Mouse (Mus musculus) gastrocnemius, adult 8-10 months (tissue): ENCODE data around the gene Ubr4. TPM values are rescaled to one million over a fixed set of nuclear protein-coding genes. Genes with fewer than 3 reads are reported as not detected.
"Not testable (repeated sequence)": the region's sequence is repeated elsewhere in the genome, so short reads cannot be mapped to it uniquely, and the experiment has no call there.

Source experiments
- DNase-seq, 2 experiments: peaks; one replicate each; pipeline ENCODE4 v3.0.0; 2022; ENCODE audit warnings: low spot score in 2 of 2
- total RNA-seq, 4 experiments: library from RNA; stranded (reverse); gene quantifications; 2 replicates each; pipeline ENCODE4 v1.2.4; 2022

The Ubr4 gene
- total RNA-seq, 4 experiments from 2014 or later = 118 to 178 (median 133) TPM

DNA sequence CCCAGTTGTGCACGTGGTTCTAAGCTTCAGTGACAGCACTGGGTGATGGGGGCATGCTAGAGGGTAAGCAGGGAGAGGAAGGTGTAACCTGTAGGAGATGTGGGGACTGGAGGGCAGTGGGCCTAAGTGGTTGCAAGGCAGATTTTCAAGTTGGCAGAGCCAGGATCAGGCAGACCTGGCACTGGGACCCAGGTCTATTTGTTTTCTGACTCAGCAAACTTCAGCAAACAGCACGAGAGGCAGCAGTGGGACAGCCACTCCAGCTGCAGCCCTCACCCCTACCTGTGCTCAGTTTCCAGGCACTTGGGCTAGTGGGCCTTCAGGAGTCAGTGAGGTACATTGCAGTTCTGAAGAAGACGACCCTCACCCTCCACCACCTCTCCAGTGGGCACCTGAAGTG lies 4.8 kb downstream of the Ubr4 start:
- DNase-seq = no peak

DNA sequence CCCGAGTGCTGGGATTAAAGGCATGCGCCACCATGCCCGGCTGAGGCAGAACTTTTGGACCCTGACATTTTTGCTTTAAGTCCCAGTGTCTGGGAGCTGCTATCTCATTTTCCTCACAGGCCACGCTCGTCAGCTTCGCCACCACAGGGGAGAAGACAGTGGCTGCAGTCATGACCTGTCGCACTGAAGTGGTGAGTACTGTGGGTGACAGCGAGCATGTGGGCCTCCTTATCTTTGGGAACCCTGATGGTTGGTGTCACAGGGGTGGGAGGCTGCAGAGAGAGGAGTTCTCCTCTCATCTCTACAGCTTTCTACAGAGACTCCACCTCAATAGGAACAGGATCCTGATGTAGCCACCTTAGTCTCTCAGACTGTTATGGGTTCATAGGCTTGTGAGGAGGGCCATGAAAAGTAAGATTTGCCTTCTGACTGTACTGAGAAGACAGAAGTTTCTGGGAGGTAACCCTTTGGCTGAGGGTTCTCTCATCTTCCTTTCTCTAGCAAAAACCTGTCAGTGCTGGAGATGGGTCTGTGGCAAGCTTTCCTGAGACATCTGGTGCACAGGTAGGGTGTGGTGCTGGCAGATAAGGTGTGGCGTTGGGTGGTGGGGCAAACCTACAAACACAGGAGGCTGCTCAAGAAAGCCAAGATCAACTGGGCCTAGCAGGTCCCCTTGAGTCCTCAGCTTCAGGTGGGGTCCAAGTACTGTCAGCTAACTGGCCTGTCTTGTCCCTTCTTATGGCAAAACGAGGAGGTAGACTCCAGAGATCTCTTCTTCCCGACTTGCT lies 8.5 kb downstream of the Ubr4 start:
- DNase-seq = no peak

DNA sequence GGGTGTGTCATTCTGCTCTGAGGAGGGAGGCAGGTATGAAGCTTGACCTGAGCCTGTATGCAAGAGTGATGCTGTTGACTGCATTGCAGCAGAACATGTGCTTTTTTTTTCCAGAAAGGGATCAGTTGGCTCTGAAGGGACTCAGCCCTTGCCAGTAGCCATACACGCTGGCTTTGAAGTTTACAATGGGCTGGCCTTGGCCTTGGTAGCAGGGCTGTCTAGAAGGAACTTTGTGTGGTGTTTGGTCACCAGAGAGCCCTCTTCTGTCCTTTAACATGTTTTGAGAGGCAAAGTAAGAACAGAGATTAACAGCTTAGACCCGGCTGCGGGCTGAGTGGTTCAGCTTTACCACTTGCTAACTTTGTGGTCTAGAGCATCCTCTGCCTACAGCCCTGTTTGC lies 14.9 kb downstream of the Ubr4 start:
- no peak for DNase-seq

DNA sequence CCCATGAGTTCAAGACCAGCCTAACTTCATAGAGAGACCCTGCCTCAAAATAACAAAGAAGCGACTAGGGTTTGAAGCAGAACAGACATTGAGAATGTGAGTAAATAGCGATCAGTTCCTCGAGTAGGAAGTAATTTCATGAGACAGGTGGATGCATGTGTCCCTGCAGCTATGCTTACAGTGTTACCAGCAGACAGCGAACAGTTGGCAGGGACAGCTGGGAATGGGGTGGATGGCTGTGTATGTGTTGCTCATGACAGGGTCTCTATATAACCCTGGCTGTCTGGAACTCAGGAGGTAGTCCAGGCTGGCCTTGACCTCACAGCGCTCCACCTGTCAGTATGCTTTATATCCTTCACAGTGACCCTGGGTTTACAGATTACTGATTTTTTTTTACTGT lies 15.6 kb downstream of the Ubr4 start:
- DNase-seq = no peak

DNA sequence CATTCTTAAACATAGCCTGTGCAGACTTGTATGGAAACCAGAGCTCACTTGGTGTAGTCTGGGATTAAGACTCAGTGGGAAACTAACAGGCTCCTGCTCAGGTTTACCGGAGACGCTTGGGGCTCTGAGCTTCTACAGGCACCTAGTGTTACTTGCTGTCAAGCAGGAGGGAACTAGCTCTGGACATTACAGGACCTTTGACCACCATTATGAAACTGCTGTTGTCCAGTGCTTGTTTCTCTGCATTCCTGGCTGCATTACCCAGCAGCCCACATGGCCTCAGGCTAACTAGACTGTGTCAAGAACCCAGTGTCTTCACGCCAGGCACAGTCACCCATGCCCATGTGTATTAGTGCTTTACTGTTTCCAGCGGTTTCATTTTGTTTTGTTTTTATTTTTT lies 20.7 kb downstream of the Ubr4 start:
- no peak for DNase-seq

DNA sequence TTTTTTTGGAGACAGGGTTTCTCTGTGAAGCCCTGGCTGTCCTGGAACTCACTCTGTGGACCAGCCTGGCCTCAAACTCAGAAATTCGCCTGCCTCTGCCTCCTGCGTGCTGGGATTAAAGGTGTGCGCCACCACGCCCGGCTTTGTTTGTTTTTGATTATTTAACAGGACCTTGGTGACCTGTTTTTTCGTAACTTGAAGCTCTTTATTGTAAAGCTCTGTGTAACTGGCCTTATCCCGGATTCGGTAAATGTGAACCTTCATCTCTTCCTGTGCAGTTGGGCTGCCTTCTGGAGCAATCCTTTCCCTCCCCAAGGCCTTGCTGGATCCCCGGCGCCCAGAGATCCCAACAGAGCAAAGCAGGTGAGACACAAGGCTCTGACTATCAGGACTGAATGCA lies 21.1 kb downstream of the Ubr4 start:
- no peak for DNase-seq

DNA sequence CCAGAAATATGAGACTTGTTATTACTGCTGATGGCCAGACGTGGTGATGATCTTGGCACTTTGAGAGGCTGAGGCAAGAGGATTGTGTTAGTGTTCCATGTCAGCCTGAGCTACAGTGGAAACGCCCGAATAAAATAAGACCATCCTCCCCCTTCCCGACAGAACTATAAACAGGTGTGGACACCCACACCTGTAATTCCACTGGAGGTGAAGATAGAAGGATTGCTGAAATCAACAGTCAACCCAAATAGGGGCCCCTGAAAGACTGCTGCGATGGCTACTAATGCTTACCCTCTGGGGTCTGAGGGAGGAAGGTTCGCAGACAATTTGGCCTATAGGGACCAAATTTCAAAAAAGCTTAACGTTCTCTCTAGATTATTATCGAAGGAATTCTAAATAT lies 27.3 kb downstream of the Ubr4 start:
- DNase-seq = no peak

GRCm38 (mm10) chr4:139380207-139380748 lies 27.9 kb downstream of the Ubr4 start:
- peak; percentile 98 to 99 for DNase-seq

DNA sequence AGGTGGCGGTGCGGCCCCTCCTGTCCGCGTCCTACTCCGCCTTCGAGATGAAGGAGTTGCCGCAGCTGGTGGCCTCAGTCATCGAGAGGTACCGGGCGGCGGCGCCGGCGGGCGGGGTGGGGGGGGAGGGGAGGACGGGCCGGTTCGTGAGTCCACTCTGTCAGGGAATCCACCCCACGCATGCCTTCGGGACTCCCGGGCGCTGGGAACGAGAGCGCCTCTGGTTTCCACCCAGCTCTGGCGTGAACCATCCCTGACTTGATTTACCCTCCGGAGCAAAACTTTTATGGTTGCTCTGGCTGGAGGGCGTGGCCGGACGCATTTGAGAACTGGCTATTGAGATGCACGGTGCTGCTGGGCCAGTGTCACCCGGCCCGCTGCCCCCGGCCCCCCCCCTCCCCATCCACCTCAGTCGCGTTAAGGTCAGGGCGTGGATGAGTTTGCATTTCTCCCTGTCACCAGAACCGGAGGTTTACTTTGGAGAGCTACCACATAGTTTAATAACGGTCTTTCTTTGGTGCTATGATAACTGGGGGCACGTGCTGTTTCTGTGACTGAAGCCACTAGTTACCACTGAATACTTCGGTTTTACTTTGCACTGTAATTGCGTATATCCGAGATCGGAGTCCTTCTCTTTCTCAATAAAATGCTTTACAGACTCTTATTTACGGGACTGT lies 28.5 kb downstream of the Ubr4 start:
- peak in 1 of 2 experiments; percentile 22 for DNase-seq

- no peak for DNase-seq
Observed at GRCm38 (mm10) chr4:139381452-139381845, 29.0 kb downstream of the Ubr4 start.

- DNase-seq = no peak
Observed at GRCm38 (mm10) chr4:139382231-139382630, 29.8 kb downstream of the Ubr4 start.

DNA sequence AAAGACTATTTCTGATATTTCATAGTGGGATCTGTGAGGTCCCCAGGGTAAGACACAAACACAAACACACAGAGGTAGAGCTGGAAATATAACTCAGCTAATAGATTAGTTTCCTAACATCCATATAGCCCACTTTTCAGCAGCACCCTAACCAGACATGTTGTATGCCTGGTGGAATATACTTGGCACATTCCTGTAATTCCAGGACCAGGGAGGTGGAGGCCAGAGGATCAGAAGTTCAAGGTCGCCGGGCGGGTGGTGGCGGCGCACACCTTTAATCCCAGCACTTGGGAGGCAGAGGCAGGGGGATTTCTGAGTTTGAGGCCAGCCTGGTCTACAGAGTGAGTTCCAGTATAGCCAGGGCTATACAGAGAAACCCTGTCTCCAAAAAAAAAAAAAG lies 33.4 kb downstream of the Ubr4 start:
- not testable (repeated sequence) for DNase-seq

DNA sequence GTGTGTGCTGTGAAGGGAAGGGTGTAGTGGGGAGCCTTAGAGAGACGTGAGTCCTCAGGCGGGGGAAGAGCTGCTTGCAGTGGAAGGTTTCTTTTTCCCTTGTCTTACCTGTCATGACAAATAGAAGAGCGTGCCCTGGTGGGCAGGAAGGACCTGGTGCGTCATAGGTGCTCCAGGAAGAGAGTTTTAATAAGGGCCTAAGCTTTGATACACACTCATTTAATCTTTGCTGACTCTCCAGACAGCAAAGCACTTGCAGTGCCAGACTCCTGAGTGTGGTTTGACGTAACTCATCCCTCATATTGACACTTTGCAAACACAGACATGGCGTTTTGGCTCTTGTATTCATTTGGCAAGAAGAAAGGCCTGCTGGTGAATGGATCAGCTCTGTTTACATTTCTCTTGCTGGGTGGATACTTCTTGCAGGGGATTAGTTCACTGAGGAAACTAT lies 34.5 kb downstream of the Ubr4 start:
- DNase-seq = no peak

DNA sequence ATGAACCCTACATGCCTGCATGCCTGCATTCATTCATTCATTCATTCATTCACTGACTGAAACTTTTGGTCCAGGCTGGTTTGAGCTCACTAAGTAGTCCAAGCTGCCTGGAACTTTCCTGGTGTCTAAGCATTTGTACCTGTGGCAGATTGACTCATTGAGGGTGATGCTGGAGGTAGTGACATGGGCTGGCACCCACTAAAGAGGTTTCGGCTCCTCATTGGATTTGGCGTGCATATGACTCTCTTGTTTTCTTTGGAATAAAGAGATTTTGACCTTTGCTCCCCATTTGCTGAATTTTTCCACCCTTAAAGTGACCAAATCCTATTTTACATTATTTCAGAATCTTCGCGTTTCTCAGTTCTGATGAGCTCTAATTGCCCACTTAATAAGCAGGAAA lies 37.1 kb downstream of the Ubr4 start:
- DNase-seq = no peak

- DNase-seq = no peak
Observed at GRCm38 (mm10) chr4:139395431-139395830, 43.0 kb downstream of the Ubr4 start.

GRCm38 (mm10) chr4:139400487-139400886 lies 48.1 kb downstream of the Ubr4 start:
- DNase-seq = no peak

DNA sequence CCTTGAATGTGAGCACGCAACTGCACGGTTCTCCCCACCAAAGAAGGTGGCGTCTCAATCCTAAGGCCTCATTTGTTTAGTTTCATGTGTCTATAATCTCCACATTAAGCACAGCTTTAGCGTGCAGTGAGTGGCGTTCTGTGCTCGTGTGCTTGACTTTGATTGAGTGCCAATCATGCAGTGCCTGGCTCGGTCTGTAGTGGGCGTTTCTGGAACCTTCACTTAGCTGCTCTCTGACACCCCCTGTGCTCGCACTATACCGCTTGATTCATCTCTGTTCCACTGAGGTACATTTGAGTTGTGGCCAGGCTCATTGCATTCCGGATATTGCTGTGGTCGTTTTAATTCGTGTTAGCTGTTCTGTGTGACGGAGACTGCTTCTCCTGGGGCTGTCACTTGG lies 50.8 kb downstream of the Ubr4 start:
- DNase-seq = no peak

- no peak for DNase-seq
Observed at GRCm38 (mm10) chr4:139411351-139411750, 58.9 kb downstream of the Ubr4 start.

DNA sequence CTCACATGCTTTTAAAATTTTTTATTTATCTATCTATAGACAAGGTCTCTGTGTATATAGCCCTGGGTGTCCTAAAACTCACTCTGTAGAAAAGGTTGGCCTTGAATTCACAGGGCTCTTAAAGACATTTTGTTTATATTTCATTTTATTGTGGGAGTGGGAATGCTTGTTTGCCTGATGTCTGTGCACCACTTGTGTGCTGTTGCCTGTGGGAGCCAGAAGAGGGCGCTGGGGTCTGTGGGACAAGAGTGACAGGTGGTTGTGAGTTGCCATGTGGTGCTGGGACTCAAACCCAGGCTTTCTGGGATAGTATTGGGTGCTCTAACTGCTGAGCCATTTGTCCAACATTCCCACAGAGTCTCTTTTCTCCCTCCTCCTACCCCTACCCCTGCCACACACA lies 65.5 kb downstream of the Ubr4 start:
- DNase-seq = no peak

- DNase-seq = no peak
Observed at GRCm38 (mm10) chr4:139421621-139422020, 69.2 kb downstream of the Ubr4 start.

DNA sequence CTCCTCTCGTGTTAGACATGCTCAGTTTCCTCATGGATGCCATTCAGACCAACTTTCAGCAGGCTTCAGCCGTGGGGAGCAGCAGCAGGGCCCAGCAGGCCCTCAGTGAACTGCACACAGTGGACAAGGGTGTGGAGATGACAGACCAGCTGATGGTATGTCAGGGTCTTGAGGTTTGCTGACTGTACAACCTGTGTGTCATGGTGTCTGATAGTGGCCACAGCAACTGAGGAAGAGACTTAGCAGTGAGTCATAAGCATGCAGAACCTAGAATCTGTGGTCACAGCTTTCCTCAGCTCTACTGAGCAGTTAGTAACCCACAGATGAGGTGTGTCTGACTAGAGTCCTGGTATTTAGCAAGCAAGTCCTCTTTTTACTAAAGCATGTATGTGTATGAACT lies 70.0 kb downstream of the Ubr4 start:
- DNase-seq = no peak

DNA sequence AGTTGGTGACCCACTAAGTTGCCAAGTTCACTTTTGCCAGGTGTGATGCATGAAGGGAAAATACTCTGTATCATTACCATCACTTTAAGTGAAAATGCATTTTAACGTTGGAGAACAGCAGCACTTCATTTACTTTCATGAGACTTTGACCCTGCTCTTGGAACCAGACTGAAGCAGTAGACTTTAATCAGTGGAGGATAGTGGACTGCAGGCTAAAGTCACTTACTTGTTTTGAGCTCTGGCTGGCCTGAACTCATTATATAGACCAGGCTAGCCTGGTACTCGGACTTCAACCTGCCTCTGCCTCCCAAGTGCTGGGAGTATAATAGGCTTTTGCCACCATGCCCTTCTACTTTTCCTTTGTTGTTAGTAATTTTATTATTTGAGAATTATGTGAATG lies 70.9 kb downstream of the Ubr4 start:
- no peak for DNase-seq

DNA sequence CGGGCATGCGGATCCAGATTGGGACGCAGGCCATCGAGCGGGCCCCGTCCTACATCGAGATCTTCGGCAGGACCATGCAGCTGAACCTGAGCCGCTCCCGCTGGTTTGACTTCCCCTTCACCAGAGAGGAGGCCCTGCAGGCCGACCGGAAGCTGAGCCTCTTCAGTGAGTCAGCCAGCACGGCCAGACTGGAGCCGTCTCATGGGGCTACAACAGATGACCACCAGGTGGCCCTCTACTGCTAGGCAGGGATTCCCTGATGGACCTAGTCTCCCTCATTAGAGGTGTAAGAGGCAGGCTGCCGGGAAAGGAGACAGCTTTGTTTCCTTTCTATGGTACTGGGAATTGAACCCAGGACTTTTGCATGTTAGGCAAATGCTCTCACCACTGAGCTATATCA lies 77.8 kb downstream of the Ubr4 start:
- peak; percentile 45 to 56 for DNase-seq
